ENCODE assay signal across 20 mouse cellular contexts in the genomic region with DNA sequence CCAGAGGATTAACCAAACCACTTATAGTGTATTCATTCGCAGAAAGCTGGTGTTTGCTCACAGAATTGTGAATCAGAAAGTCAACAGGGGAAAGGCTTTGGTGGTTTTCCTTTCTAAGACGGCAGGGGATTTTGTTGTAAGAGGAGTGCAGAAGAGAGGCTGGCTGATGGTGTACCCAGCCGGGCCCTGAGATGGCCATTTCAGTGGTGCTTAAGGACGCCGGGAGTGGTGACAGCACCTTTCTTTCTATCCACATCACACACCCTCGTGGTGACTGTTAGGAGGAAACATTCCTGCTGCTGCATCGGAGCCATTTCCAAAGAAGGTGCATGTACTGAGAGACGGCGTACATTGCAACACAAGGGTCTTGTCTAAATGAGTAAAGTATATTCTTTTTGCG.
"Had no signal": no experiment of that assay in that cellular context is flagged by ENCODE, and none has a peak within 500 bp of the region (broad histone marks: within the 10 kb centered on the region; RNA-seq: fewer than 3 reads in every experiment).

No protein-coding gene starts in this region.

- H3K4me1 ChIP-seq: intestine, embryonic 15.5 days; kidney, embryonic 15.5 days had no signal

- H3K27me3 ChIP-seq: intestine, embryonic 15.5 days; kidney, embryonic 15.5 days; limb, embryonic 13.5 days; liver, embryonic 12.5 days; liver, embryonic 15.5 days; stomach, embryonic 15.5 days had no signal

- H3K4me3 ChIP-seq: intestine, embryonic 15.5 days; kidney, embryonic 15.5 days; limb, embryonic 10.5 days; limb, embryonic 13.5 days; liver, embryonic 12.5 days; liver, embryonic 15.5 days; stomach, embryonic 15.5 days had no signal

- H3K4me2 ChIP-seq: intestine, embryonic 15.5 days; kidney, embryonic 15.5 days; limb, embryonic 13.5 days; liver, embryonic 12.5 days; liver, embryonic 15.5 days; midbrain, embryonic 11.5 days; stomach, embryonic 15.5 days had no signal

- DNase-seq: kidney, adult 11 months; kidney, adult 8-10 months; kidney, postnatal 10 days; kidney, postnatal 36 days; layer of hippocampus, postnatal 36 days; liver; midbrain, embryonic 14.5 days; right cerebral cortex, adult 18-20 months; right cerebral cortex, postnatal 14 days; right cerebral cortex, postnatal 4 days; thymus, postnatal 25 days had no signal

- ATAC-seq: hindbrain, embryonic 16.5 days; intestine, embryonic 15.5 days; liver, embryonic 12.5 days had no signal

- H3K9ac ChIP-seq: intestine, embryonic 15.5 days; kidney, embryonic 15.5 days; limb, embryonic 13.5 days; liver, embryonic 12.5 days; liver, embryonic 15.5 days; stomach, embryonic 15.5 days had no signal

- H3K36me3 ChIP-seq: intestine, embryonic 15.5 days; kidney, embryonic 15.5 days; limb, embryonic 10.5 days; limb, embryonic 13.5 days; stomach, embryonic 15.5 days had no signal

- H3K27ac ChIP-seq: intestine, embryonic 15.5 days; kidney, embryonic 15.5 days; limb, embryonic 10.5 days; limb, embryonic 13.5 days; liver, embryonic 12.5 days; liver, embryonic 15.5 days; stomach, embryonic 15.5 days had no signal

- H3K9me3 ChIP-seq: intestine, embryonic 15.5 days; kidney, embryonic 15.5 days; limb, embryonic 10.5 days; limb, embryonic 13.5 days; liver, embryonic 12.5 days; liver, embryonic 15.5 days; stomach, embryonic 15.5 days had no signal
